In the genomic region with DNA sequence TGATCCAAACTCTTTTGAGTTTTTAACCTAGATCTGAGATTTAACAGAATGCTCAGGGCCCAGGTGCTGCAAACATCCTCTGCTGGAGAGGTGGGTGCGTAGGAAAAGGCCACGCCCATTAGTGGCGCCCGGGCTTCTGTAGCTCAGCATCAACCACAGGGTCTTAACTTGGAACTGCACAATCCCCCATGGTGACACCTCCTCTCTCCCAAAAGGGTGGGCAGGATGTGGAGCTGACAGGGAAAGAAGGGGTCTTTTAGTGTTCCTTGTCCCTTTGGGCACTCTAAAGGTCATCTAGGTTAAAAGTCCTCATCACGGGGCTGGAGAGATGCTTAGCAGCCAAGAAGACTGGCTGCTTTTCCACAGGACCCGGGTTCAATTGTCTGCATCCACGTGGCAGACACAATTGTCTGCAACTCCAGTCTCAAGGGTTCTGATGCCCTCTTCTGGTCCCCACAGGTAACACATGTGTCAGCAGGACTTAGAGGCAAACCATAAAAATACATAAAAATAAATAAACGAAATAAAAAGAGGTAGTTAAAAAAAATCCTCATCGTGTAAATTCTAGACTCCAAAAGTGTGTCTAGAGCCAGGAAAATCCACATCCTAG, we compare ENCODE assay signal across 8 mouse cellular contexts.
DNase-seq lines count a peak whose midpoint lies in the region; ATAC-seq lines count a peak whose summit lies in the region.

No protein-coding gene starts in this region.

- no peaks in the 10 kb centered on the region for H3K27me3 ChIP-seq in heart, embryonic 10.5 days (ENCODE audit: insufficient read depth, poor library complexity, severe bottlenecking)

- 54% methylated on average over 9 of the region's 9 CpGs for WGBS in heart, embryonic 10.5 days

- ATAC-seq in megakaryocyte-erythroid progenitor cell, adult 5-6 weeks (replicated peaks; ENCODE audit: low FRiP score, low TSS enrichment, poor library complexity, severe bottlenecking) = peak; percentile 56; the same call in 1 of the 2 replicates
- ATAC-seq in inflammation-experienced regulatory T-cells, adult 6 months = no peak
- no peak for ATAC-seq in granulocyte monocyte progenitor cell, adult 5-6 weeks (replicated peaks; ENCODE audit: poor library complexity, severe bottlenecking)

- peaks cover 24% of the 10 kb centered on the region for H3K4me1 ChIP-seq in heart, embryonic 10.5 days

- peak; percentile 37 to 45 for DNase-seq in heart, postnatal 10 days
- no peak for DNase-seq in heart, embryonic 10.5 days (ENCODE audit: low spot score)
- peak; percentile 63 for DNase-seq in 3T3-L1 (ENCODE audit: low read depth, low spot score)
- DNase-seq in CD8-positive naive resting alpha-beta T cell, adult 2 months (ENCODE audit: low read depth in 2 of 2, low spot score in 2 of 2) = peak; percentile 9 to 23
- DNase-seq in embryo, embryonic 10.5 days (ENCODE audit: low spot score) = peak; percentile 68

- H3K36me3 ChIP-seq in heart, embryonic 10.5 days = no peaks in the 10 kb centered on the region

- H3K9me3 ChIP-seq in heart, embryonic 10.5 days = no peaks in the 10 kb centered on the region

- intact Hi-C loops in heart, postnatal 10 days (cut with DNase I) = loop anchor here (2.0 to 5.0 kb wide), 2 partner anchors 163 to 429 kb away; partner anchors contain the start of genes Slc38a6 and Trmt5

- no peak overlapping the region for H3K27ac ChIP-seq in heart, embryonic 10.5 days

- H3K4me3 ChIP-seq in heart, embryonic 10.5 days = no peak overlapping the region
